Mouse (Mus musculus): Measurements from ENCODE around the gene Acadl. TPM values are rescaled to one million over a fixed set of nuclear protein-coding genes. Genes with fewer than 3 reads are reported as not detected.

Gene Acadl
- total and polyA plus RNA-seq, 3 experiments: 0.12 to 0.32 TPM; not detected in 1

DNA sequence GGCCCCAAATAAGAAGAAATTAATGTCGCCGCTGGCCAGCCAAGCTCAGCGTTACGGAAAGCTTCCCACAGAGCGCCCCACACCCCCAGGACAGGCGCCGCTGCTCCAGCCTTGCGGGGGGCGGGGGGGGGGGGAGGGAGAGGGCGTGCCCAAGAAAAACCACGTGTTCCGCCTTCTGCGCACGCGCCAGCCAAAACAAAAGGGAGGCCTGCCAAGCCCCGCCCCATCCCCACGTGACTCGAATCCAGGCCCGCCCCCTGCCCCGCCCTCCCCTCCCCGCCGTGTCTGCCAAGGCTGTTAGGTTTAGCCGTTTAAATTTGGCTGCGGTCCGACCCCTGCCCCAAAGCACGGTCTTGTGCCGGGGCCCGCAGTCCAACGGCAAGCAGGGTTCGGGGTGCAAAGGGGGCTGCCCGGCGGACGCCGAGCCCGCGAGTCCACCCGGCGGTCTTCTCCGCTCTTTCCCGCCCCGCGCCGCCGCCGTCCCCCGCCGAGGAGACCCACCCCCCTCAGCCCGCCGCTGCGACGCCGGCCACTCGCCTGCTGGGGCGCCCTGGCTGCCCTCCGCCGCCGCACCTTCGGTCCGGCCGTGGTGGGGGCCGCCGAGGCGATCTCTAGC is 46.1 kb downstream of the Acadl start (continued):
- TF ChIP-seq CHD1 (IDR thresholded peaks at IDR 0.05; ENCODE audit: low read depth, low read length) (no peak), RAD21 (IDR thresholded peaks at IDR 0.05; ENCODE audit: low read depth, low read length) (no peak), MYB (IDR thresholded peaks at IDR 0.05; ENCODE audit: low read depth, low read length) (no peak), USF2 (IDR thresholded peaks at IDR 0.05; ENCODE audit: borderline replicate concordance in 1 of 2, insufficient read depth in 1 of 2, low read depth in 1 of 2, low read length in 2 of 2) (peak; percentile 29 to 83; a peak in 3 of 4 replicates)

DNA sequence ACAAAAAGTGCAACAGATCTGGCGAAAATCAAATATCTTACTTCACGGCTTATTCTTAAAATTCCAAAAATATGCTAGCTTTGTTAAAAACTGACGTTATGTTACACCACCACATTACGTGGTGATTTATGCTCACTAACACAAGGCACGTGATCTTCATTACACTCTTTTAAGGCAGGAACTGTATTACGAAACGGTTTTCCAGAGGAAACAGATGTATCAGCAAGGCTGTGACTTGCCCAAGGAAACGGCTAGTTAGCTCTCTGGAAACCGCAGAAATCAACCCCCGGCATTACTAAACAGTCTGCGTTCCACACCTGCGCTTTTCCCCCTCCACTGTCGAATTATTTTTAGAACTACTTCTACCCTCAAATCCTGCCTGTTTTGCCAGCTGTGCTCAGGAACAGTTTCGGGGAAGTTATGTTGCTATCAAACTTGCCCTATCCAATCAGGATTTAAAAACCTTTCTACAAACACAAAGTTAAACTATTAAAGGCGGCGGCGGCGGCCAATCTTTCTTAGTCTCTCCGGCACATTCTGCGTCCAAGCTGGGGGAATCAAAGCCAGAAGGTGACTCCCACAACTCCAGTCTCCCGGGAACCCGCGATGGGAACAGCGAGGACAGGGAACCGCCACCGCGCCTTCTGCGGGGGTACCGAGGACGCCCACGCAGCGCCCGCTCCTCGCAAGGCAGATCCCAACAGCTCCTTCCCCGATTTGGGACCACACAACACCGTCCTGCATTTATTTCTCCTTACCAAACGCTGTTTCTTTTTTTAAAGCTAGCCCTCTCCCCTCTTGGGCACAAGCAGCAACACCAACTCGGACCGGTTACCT is 46.9 kb downstream of the Acadl start:
- peak overlapping the region; percentile 66 to 94 for H3K4me3 ChIP-seq (ENCODE audit: control insufficient read depth in 1 of 2, insufficient read depth in 1 of 2, low read depth in 2 of 2, low read length in 2 of 2)
- H3K79me2 ChIP-seq (ENCODE audit: control insufficient read depth, insufficient read depth, low read length, poor library complexity): peaks cover 5% of the 10 kb centered on the region; the same call in 1 of the 2 replicates
- H3K27ac ChIP-seq (ENCODE audit: control insufficient read depth, low read depth, low read length): peak overlapping the region; percentile 82
- no peaks in the 10 kb centered on the region for H3K9me3 ChIP-seq (replicated peaks; ENCODE audit: insufficient read depth, low read length)
- peak overlapping the region; percentile 72 for H3K9ac ChIP-seq (ENCODE audit: control insufficient read depth, low read depth, low read length, poor library complexity, severe bottlenecking)
- DNase-seq (ENCODE audit: low read depth, low spot score): peak; percentile 78
- H3K4me1 ChIP-seq (ENCODE audit: control insufficient read depth in 1 of 2, insufficient read depth in 2 of 2, low read length in 2 of 2): peaks cover 3 to 7% of the 10 kb centered on the region in 2 experiments
- no peaks in the 10 kb centered on the region for H3K27me3 ChIP-seq (ENCODE audit: control insufficient read depth in 1 of 2, insufficient read depth in 2 of 2, low read length in 2 of 2)
- peaks cover 0 to 9% of the 10 kb centered on the region in 2 experiments; a peak in 2 of 4 replicates for H3K36me3 ChIP-seq (ENCODE audit: control insufficient read depth in 1 of 2, insufficient read depth in 2 of 2, low read length in 2 of 2)
- TF ChIP-seq TCF12 (IDR thresholded peaks at IDR 0.05; ENCODE audit: low read depth, low read length) (peak; percentile 57; the same call in 1 of the 2 replicates), MAX (IDR thresholded peaks at IDR 0.05; ENCODE audit: low read length) (peak; percentile 90), CHD2 (IDR thresholded peaks at IDR 0.05; ENCODE audit: low read length) (no peak), CHD1 (IDR thresholded peaks at IDR 0.05; ENCODE audit: low read depth, low read length) (no peak), SMC3 (IDR thresholded peaks at IDR 0.05; ENCODE audit: low read depth, low read length) (no peak), CTCF (IDR thresholded peaks at IDR 0.05 in 2 of 3, conservative IDR thresholded peaks at IDR 0.05 in 1 of 3; ENCODE audit: control insufficient read depth in 1 of 3, insufficient read depth in 1 of 3, low read depth in 2 of 3, low read length in 3 of 3, poor library complexity in 1 of 3, severe bottlenecking in 1 of 3) (no peak), MAFK (IDR thresholded peaks at IDR 0.05; ENCODE audit: borderline replicate concordance, low read depth, low read length) (peak; percentile 45; the same call in 1 of the 2 replicates), MEF2A (IDR thresholded peaks at IDR 0.05; ENCODE audit: extremely low read depth, insufficient replicate concordance, low read depth, low read length, poor library complexity, severe bottlenecking) (peak; percentile 71; the same call in 1 of the 2 replicates), NELFE (IDR thresholded peaks at IDR 0.05; ENCODE audit: low read depth, low read length) (peak; percentile 42), USF2 (IDR thresholded peaks at IDR 0.05; ENCODE audit: borderline replicate concordance in 1 of 2, insufficient read depth in 1 of 2, low read depth in 1 of 2, low read length in 2 of 2) (peak; percentile 17 to 76; a peak in 2 of 4 replicates), TAL1 (IDR thresholded peaks at IDR 0.05; ENCODE audit: low read length) (no peak), MYB (IDR thresholded peaks at IDR 0.05; ENCODE audit: low read depth, low read length) (peak; percentile 59), MYC (IDR thresholded peaks at IDR 0.05; ENCODE audit: low read depth, low read length) (0 out of 2 replicates have a peak, but pooled peaks have one; percentile 38), EP300 (IDR thresholded peaks at IDR 0.05; ENCODE audit: low read depth in 1 of 2, low read length in 2 of 2) (peak; percentile 27 to 41), HCFC1 (IDR thresholded peaks at IDR 0.05; ENCODE audit: low read depth, low read length) (0 out of 2 replicates have a peak, but pooled peaks have one; percentile 34), E2F4 (IDR thresholded peaks at IDR 0.05; ENCODE audit: borderline replicate concordance, low read depth, low read length) (no peak), UBTF (IDR thresholded peaks at IDR 0.05; ENCODE audit: borderline replicate concordance, insufficient read depth, low read depth, low read length) (0 out of 2 replicates have a peak, but pooled peaks have one; percentile 38), RAD21 (IDR thresholded peaks at IDR 0.05; ENCODE audit: low read depth, low read length) (no peak), GABPA (IDR thresholded peaks at IDR 0.05; ENCODE audit: low read depth, low read length) (no peak), POLR2A (IDR thresholded peaks at IDR 0.05; ENCODE audit: control insufficient read depth in 1 of 2, insufficient read depth in 1 of 2, low read depth in 1 of 2, low read length in 2 of 2, poor library complexity in 1 of 2) (no peak), GATA1 (IDR thresholded peaks at IDR 0.05; ENCODE audit: low read depth, low read length) (no peak), BHLHE40 (IDR thresholded peaks at IDR 0.05; ENCODE audit: borderline replicate concordance, low read depth, low read length) (peak; percentile 88), KAT2A (conservative IDR thresholded peaks at IDR 0.05; ENCODE audit: low read depth, low read length) (no peak), SIN3A (IDR thresholded peaks at IDR 0.05; ENCODE audit: low read length) (peak; percentile 82), POLR2AphosphoS5 (IDR thresholded peaks at IDR 0.05; ENCODE audit: borderline replicate concordance, low read depth, low read length) (no peak), JUND (IDR thresholded peaks at IDR 0.05; ENCODE audit: low read depth, low read length) (no peak), ELF1 (IDR thresholded peaks at IDR 0.05; ENCODE audit: low read depth, low read length) (no peak), ZC3H11A (IDR thresholded peaks at IDR 0.05; ENCODE audit: low read depth, low read length) (no peak), MXI1 (IDR thresholded peaks at IDR 0.05; ENCODE audit: low read depth, low read length) (peak; percentile 82), TBP (IDR thresholded peaks at IDR 0.05; ENCODE audit: low read depth, low read length) (peak; percentile 38; the same call in 1 of the 2 replicates), ZKSCAN1 (IDR thresholded peaks at IDR 0.05; ENCODE audit: low read depth, low read length) (no peak)
